Mouse (Mus musculus) olfactory bulb, adult 2 months (tissue): ENCODE data around the gene Kirrel2. TPM values are rescaled to one million over a fixed set of nuclear protein-coding genes. Genes with fewer than 3 reads are reported as not detected.
A peak's percentile ranks its signal among the peaks of the same experiment; 100 is the strongest.
"Not testable (repeated sequence)": the region's sequence is repeated elsewhere in the genome, so short reads cannot be mapped to it uniquely, and the experiment has no call there.

Experiments
- H3K27ac ChIP-seq: fragments of 200-500 bp; 2 replicates; pipeline ENCODE4 v1.5.1; 2012; ENCODE audit warnings: low read depth, low read length; ENCODE audit not compliant: insufficient read depth
- H3K4me1 ChIP-seq: fragments of 200-500 bp; 2 replicates; pipeline ENCODE4 v1.6.1; 2012; ENCODE audit warnings: low read length; ENCODE audit not compliant: control insufficient read depth, insufficient read depth
- H3K4me3 ChIP-seq: fragments of 200-500 bp; 2 replicates; pipeline ENCODE4 v1.5.1; 2012; ENCODE audit warnings: mild to moderate bottlenecking, low read depth, low read length, moderate library complexity; ENCODE audit not compliant: insufficient read depth
- CTCF ChIP-seq: fragments of 200-500 bp; IDR thresholded peaks from 2 replicates; pipeline ENCODE4 v1.5.1; 2012; ENCODE audit warnings: low read depth, mild to moderate bottlenecking, low read length, moderate library complexity; ENCODE audit not compliant: insufficient read depth
- POLR2A ChIP-seq: fragments of 200-500 bp; IDR thresholded peaks from 2 replicates; pipeline ENCODE4 v1.6.1; 2012; ENCODE audit warnings: mild to moderate bottlenecking, low read depth, low read length, moderate library complexity; ENCODE audit not compliant: insufficient read depth
- WGBS: fragments of 180-500 bp; shearing (Covaris S2); methylation state at CpG from one replicate; pipeline ENCODE4 v1.1.7; 2018; 5-methylcytosine and 5-hydroxymethylcytosine counted together
- polyA plus RNA-seq: library from polyadenylated mRNA; stranded (reverse); fragments of >200 nt; gene quantifications from 2 replicates; pipeline ENCODE4 v1.2.4, GENCODE M21; 2012; ENCODE audit warnings: low replicate concordance; ENCODE audit not compliant: missing spikeins, insufficient read depth, insufficient read length

The Kirrel2 gene
- polyA plus RNA-seq = not detected in 2 replicates

- Histone ChIP-seq H3K4me1 (peaks cover 44% of the 10 kb centered on the region), H3K4me3 (peak within 1 kb of the TSS; percentile 40), H3K27ac (no peak within 1 kb of the TSS; the same call in 1 of the 2 replicates)
- 1% methylated on average over 16 of the region's 16 CpGs for WGBS
- no peak for TF ChIP-seq POLR2A
- no peak for TF ChIP-seq CTCF
Observed at GRCm38 (mm10) chr7:30457629-30458330, at the start of gene Kirrel2, which contains the start of gene Nphs1. Gene Kirrel2, minus strand, starts transcription at chr7:30457690. Gene Nphs1, plus strand, starts transcription at chr7:30458315.

- H3K4me1 ChIP-seq, H3K4me3 ChIP-seq, H3K27ac ChIP-seq: not testable (repeated sequence)
- 66% methylated on average over 5 of the region's 5 CpGs for WGBS
Observed at GRCm38 (mm10) chr7:30501159-30501558, 43.7 kb upstream of the Kirrel2 start.

GRCm38 (mm10) chr7:30495506-30496042 is 38.1 kb upstream of the Kirrel2 start:
- not testable (repeated sequence) for H3K27ac ChIP-seq, H3K4me3 ChIP-seq, H3K4me1 ChIP-seq
- 52% methylated on average over 5 of the region's 5 CpGs for WGBS

GRCm38 (mm10) chr7:30493401-30493931 is 36.0 kb upstream of the Kirrel2 start, which contains the start of gene Prodh2:
Gene Prodh2, plus strand, starts transcription at chr7:30493622.
- H3K4me1 ChIP-seq = no peaks in the 10 kb centered on the region
- TF ChIP-seq CTCF = no peak
- no peak for TF ChIP-seq POLR2A
- H3K27ac ChIP-seq = no peak within 1 kb of the TSS
- no peak within 1 kb of the TSS for H3K4me3 ChIP-seq
- 69% methylated on average over 11 of the region's 11 CpGs for WGBS

- 12% methylated on average over 4 of the region's 4 CpGs for WGBS
- Histone ChIP-seq H3K27ac (no peak overlapping the region), H3K4me3 (no peak overlapping the region), H3K4me1 (no peaks in the 10 kb centered on the region)
- peak; percentile 19; the same call in 1 of the 2 replicates for TF ChIP-seq CTCF
- TF ChIP-seq POLR2A = no peak
Observed at GRCm38 (mm10) chr7:30492765-30493164, 35.3 kb upstream of the Kirrel2 start.

- 15% methylated on average over 6 of the region's 6 CpGs for WGBS
- Histone ChIP-seq H3K27ac (no peak overlapping the region), H3K4me3 (no peak overlapping the region), H3K4me1 (no peaks in the 10 kb centered on the region)
- no peak for TF ChIP-seq POLR2A
- TF ChIP-seq CTCF = no peak
Observed at GRCm38 (mm10) chr7:30490957-30491307, 33.4 kb upstream of the Kirrel2 start.

GRCm38 (mm10) chr7:30490251-30490956 is 32.9 kb upstream of the Kirrel2 start:
- WGBS = 25% methylated on average over 16 of the region's 16 CpGs
- no peak overlapping the region for H3K27ac ChIP-seq

GRCm38 (mm10) chr7:30484250-30484649 is 26.8 kb upstream of the Kirrel2 start:
- 60% methylated on average over 8 of the region's 8 CpGs for WGBS
- no peaks in the 10 kb centered on the region for H3K4me1 ChIP-seq
- H3K27ac ChIP-seq = no peak overlapping the region
- no peak overlapping the region for H3K4me3 ChIP-seq
- TF ChIP-seq POLR2A (no peak), CTCF (no peak)

More at GRCm38 (mm10) chr7:30490251-30490956, 32.9 kb upstream of the Kirrel2 start:
- H3K4me1 ChIP-seq = no peaks in the 10 kb centered on the region
- no peak overlapping the region for H3K4me3 ChIP-seq
- no peak for TF ChIP-seq POLR2A
- TF ChIP-seq CTCF = no peak
